Mouse (Mus musculus) gastrocnemius, postnatal 4 days (tissue): ENCODE data around the gene Ap5b1. TPM values are rescaled to one million over a fixed set of nuclear protein-coding genes. Genes with fewer than 3 reads are reported as not detected.

Source experiments
- DNase-seq, 2 experiments: peaks; one replicate each; pipeline ENCODE4 v3.0.0; 2021 to 2022; ENCODE audit warnings: low spot score in 2 of 2, mixed read lengths in 2 of 2
- total RNA-seq, 2 experiments: library from RNA; stranded (reverse); gene quantifications; 2 replicates each; pipeline ENCODE4 v1.2.3; 2021

Gene Ap5b1
- total RNA-seq, 2 experiments from 2014 or later, result 3.1 to 3.2 TPM

GRCm38 (mm10) chr19:5566316-5566715 is 1.5 kb upstream of the Ap5b1 start:
- DNase-seq, result no peak

GRCm38 (mm10) chr19:5567180-5567533 is 668 bp upstream of the Ap5b1 start:
- no peak for DNase-seq

- peak; percentile 65 to 85 for DNase-seq
Measured at GRCm38 (mm10) chr19:5568470-5569140, 780 bp downstream of the Ap5b1 start.

GRCm38 (mm10) chr19:5569521-5569920 is 1.7 kb downstream of the Ap5b1 start:
- no peak for DNase-seq

GRCm38 (mm10) chr19:5570353-5571246 is 2.8 kb downstream of the Ap5b1 start:
- no peak for DNase-seq

- no peak for DNase-seq
Measured at GRCm38 (mm10) chr19:5571831-5572230, 4.0 kb downstream of the Ap5b1 start.

- DNase-seq, result no peak
Measured at GRCm38 (mm10) chr19:5572331-5573125, 4.7 kb downstream of the Ap5b1 start.

GRCm38 (mm10) chr19:5575336-5575735 is 7.5 kb downstream of the Ap5b1 start:
- DNase-seq, result no peak

- DNase-seq, result no peak
Measured at GRCm38 (mm10) chr19:5579971-5580370, 12.1 kb downstream of the Ap5b1 start.

- DNase-seq, result no peak
Measured at GRCm38 (mm10) chr19:5580776-5581175, 13.0 kb downstream of the Ap5b1 start.

GRCm38 (mm10) chr19:5581995-5582394 is 14.2 kb downstream of the Ap5b1 start:
- DNase-seq, result no peak

- DNase-seq, result no peak
Measured at GRCm38 (mm10) chr19:5589159-5589558, 21.3 kb downstream of the Ap5b1 start.

- no peak for DNase-seq
Measured at GRCm38 (mm10) chr19:5591888-5592287, 24.1 kb downstream of the Ap5b1 start.

- no peak for DNase-seq
Measured at GRCm38 (mm10) chr19:5599224-5599623, 31.4 kb downstream of the Ap5b1 start.

- DNase-seq, result peak; percentile 31 to 64
Measured at GRCm38 (mm10) chr19:5601752-5602541, 34.1 kb downstream of the Ap5b1 start, which contains the start of gene Rnaseh2c. Rnaseh2c (plus strand) TSS chr19:5601873.

GRCm38 (mm10) chr19:5603664-5604063 is 35.8 kb downstream of the Ap5b1 start:
- DNase-seq, result no peak

GRCm38 (mm10) chr19:5605126-5605525 is 37.3 kb downstream of the Ap5b1 start:
- DNase-seq, result no peak

GRCm38 (mm10) chr19:5606196-5606595 is 38.4 kb downstream of the Ap5b1 start:
- no peak for DNase-seq

GRCm38 (mm10) chr19:5607705-5608410 is 40.0 kb downstream of the Ap5b1 start:
- DNase-seq, result no peak

GRCm38 (mm10) chr19:5608707-5609106 is 40.9 kb downstream of the Ap5b1 start:
- peak in 1 of 2 experiments; percentile 14 for DNase-seq
